Mouse (Mus musculus): ENCODE measurements around the gene Ddx5.
"Not testable (repeated sequence)": the region's sequence is repeated elsewhere in the genome, so short reads cannot be mapped to it uniquely, and the experiment has no call there.

Gene Ddx5

GRCm38 (mm10) chr11:106762139-106762799 is 26.7 kb downstream of the Ddx5 start:
- DNase-seq (ENCODE audit: low read depth), result no peak

DNA sequence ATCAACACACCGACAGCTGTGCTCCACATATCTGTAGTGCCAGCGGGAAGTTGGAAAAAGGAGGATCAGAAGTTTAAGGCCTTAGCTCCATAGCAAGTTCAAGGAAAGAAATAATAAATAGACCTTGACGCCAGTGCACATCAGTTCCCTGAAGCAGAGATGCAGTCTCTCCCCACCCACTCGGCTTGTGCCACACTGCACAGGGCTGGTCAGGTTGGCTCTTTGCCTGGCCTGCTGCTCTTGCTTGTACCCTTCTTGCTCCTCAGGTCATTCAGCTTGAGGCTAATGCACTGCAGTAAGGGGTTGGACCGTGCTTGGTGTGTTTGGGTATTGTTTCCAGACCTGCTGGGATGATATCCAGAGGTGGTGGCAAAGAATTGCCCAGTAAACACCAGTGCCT is 28.5 kb downstream of the Ddx5 start:
- no peak for DNase-seq (ENCODE audit: low read depth)

DNA sequence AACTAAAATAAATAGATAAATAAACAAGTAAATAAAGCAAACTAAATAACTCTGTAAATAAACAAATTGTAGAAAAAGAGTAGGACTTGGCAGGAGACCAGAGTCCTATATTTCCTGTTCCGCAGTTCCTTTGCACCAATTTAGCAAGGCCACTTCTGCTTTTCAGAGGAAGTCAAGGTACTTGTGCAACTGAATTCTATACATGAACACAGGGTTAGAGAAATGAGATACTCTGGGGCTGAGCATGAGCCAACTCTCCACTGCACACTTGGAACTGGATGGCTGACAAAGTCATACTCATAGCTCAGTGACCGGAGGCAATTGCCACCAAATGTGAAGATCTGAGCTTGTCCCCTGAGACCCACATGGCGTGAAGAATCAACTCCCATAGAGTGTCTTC is 30.0 kb downstream of the Ddx5 start:
- no peak for DNase-seq (ENCODE audit: low read depth)

DNA sequence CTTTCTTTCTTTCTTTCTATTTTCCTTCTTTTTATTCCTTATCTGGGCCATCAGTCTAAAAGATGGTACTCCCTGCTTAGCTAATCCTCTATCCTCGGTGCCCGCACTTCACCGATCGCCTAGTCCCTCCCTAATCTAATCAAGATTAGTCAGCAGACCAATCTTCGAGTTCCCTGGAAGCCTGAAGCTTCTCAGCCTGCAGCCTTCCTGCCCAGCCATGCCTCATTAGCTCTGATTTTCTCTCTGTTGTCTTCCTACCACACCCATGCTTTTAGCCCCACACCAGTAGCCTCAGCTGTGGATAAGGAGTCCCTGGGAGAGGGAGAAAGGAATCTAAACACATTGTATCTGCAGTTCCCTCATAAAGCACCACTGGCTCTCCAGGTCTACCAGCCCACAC is 33.4 kb downstream of the Ddx5 start:
- no peak for DNase-seq (ENCODE audit: low read depth)

DNA sequence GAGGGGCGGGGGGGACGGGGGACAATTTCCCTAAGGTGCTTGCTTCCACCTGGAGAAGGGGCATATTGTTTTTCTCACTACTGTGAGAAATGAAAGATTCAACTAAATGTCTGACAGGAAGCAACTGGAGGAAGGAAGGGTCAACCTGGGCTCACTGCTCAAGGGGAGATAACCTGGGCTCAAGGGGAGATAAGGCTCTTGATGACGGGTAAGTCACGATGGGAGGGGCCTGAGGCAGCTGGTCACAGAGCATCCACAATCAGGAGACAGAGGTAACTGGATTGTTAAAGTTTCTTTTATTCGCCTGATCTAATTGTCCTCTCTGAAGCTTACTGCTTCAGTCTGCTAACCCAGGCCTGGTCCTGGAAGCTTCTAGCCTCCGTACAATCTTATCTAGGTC is 35.7 kb downstream of the Ddx5 start:
- DNase-seq (ENCODE audit: low read depth), result no peak

GRCm38 (mm10) chr11:106752103-106752502 is 36.9 kb downstream of the Ddx5 start:
- DNase-seq (ENCODE audit: low read depth), result no peak

GRCm38 (mm10) chr11:106751039-106752018 is 37.7 kb downstream of the Ddx5 start, which contains the start of gene Milr1:
Gene Milr1 (plus strand): TSS chr11:106751226.
- DNase-seq (ENCODE audit: low read depth), result no peak

GRCm38 (mm10) chr11:106750121-106750751 is 38.7 kb downstream of the Ddx5 start, which contains the start of gene Pecam1:
Gene Pecam1 (minus strand): TSS chr11:106750628.
- no peak for DNase-seq (ENCODE audit: low read depth)

DNA sequence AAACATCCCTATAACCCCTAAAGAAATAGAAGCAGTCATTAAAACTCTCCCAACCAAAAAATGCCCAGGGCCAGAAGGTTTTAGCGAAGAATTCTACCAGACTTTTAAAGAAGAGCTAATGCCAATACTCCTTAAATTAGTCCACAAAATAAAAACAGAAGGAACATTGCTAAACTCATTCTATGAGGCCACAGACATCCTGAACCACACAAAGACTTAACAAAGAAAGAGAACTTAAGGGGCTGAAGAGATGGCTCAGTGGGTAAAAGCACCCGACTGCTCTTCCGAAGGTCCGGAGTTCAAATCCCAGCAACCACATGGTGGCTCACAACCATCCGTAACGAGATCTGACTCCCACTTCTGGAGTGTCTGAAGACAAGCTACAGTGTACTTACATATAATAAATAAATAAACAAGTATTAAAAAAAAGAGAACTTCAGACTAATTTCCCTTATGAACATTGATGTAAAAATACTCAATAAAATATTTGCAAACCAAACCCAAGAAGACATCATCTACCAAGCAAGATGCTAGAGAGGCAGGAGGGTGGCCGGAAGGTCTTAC is 39.3 kb downstream of the Ddx5 start:
- not testable (repeated sequence) for DNase-seq (ENCODE audit: low read depth)

- no peak for DNase-seq (ENCODE audit: low read depth)
Observed at GRCm38 (mm10) chr11:106744949-106745348, 44.0 kb downstream of the Ddx5 start.

DNA sequence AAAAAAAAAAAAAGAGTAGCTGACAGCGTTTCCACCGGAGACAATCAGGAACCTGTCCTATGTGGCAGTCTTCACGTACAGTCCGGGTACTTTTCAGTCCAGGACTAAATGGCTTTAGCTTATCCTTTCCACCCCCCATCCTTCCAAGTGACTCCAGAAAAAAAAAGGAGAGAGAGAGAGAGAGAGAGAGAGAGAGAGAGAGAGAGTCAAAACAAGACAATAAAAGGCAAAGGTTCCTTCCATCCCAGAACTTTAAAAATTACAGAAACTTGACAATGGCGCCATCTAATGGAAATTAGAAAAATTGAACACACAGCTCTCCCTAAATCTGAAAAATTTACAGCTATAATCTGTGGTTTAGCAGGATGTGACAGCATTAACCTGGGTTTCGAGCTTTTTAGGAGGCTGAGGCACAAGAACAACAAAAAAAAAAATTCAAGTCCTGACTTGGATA is 46.6 kb downstream of the Ddx5 start:
- DNase-seq (ENCODE audit: low read depth), result no peak

DNA sequence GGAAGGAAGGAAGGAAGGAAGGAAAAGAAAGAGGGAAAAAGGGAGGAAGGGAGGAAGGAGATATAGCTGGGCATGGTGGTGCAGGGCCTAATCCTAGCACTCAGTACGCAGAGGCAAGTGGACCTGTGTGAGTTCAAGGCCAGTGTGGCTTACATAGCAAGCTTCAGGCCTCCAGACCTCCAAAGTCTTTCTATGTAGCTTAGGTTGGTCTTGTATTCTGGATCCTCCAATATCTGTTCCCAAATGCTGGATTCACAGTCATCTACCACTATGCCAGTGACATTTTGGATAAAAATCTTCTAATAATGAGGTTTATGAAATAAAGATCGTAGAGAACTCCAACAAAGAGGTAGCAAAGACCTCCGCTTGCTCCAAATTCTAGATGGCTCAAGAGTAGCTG is 47.2 kb downstream of the Ddx5 start:
- no peak for DNase-seq (ENCODE audit: low read depth)

DNA sequence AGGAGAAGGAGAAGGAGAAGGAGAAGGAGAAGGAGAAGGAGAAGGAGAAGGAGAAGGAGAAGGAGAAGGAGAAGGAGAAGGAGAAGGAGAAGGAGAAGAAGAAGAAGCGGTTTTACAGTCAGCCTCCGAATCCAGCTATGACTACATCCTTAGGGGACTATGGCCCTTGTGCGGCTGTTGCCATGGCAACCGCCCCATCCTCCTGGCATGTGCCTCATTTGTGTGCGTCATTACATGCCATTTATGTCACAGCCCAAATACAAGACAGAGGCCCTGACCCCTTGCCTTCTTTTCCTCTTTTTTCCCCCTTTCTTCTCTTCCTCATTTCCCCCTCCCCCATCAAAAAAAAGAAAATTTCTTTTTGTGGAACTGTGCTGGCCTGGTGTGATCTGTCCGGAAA is 47.8 kb downstream of the Ddx5 start:
- no peak for DNase-seq (ENCODE audit: low read depth)

- DNase-seq (ENCODE audit: low read depth), result not testable (repeated sequence)
Observed at GRCm38 (mm10) chr11:106740724-106741123, 48.3 kb downstream of the Ddx5 start.

- no peak for DNase-seq (ENCODE audit: low read depth)
Observed at GRCm38 (mm10) chr11:106739116-106739515, 49.9 kb downstream of the Ddx5 start.

DNA sequence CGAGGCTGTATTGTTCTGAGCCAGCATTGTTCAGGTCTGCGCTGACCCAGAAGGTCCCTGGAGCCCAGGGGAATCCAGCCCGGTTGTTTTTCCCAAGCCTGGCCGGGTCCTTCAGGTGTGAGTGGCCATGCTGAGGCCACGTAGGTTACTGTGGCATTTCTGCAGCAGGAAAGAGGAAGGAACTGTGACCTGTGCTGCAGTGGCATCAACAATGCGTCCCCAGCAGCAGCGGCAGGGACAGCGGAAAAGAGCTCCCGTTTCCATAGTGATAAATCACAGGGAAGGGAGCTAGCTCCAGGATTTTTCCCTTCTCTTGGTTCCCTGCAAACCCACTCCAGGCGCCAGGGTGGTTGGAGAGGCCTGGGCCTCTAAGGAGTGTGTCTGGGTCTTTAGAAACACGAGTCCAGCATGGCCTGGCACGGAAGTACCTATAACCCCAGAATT is 51.8 kb downstream of the Ddx5 start:
- DNase-seq (ENCODE audit: low read depth), result no peak

DNA sequence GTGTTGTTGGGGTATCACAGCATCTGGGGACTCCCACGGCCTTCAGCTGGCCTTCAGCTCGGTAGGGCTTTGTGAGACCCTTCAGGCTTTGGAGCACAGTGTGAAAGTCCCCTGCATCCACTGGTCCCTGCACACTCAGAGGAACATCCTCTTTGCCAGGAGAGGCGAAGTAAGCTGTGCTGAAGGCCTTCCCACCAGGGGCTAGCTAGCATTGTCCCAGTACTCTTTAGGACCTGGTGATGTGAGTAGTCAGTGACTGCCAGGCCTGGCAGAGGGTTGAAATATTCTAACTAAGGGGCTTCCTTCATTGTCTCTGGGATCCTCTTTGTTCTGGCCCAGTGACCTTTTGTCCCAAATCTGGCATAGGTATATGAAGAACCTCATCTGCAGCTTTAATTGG is 52.4 kb downstream of the Ddx5 start:
- DNase-seq (ENCODE audit: low read depth), result no peak

DNA sequence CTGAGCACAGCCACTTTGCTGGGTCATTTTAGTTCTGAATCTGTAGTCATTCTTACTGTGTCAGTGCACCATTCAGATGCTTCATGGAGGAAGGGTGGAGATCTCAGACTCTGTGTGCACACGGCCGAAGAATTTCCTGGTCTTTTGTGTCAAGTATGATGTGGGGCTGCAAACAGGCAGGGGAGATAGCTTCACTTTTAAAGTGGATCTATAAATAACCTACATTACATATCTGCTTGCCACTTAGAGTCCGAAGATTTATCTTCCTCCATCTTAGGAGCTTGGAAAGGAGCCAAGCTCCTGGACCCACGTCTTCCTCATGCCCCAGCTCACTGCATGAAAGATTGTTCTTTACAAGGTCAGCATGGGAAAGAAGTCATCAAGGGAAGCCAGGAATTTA is 58.3 kb downstream of the Ddx5 start:
- DNase-seq (ENCODE audit: low read depth), result no peak
